Mouse (Mus musculus) layer of hippocampus, adult 9-10 months (tissue): ENCODE data around the gene Usp35.

Experiments used
- DNase-seq: peaks from one replicate; pipeline ENCODE4 v3.0.0; 2022; ENCODE audit warnings: low spot score

The Usp35 gene

GRCm38 (mm10) chr7:97331726-97332666 lies at the start of gene Usp35, which contains the start of gene Kctd21:
Gene Usp35, minus strand, starts transcription at chr7:97332020.
Gene Kctd21, plus strand, starts transcription at chr7:97332327.
- peak; percentile 71 for DNase-seq

GRCm38 (mm10) chr7:97380500-97381123 lies 48.8 kb upstream of the Usp35 start:
- DNase-seq = no peak

- DNase-seq = no peak
These were observed 47.5 kb upstream of the Usp35 start for GRCm38 (mm10) chr7:97379304-97379703.

GRCm38 (mm10) chr7:97375906-97376305 lies 44.1 kb upstream of the Usp35 start:
- no peak for DNase-seq

GRCm38 (mm10) chr7:97375101-97375500 lies 43.3 kb upstream of the Usp35 start:
- no peak for DNase-seq

GRCm38 (mm10) chr7:97365887-97366286 lies 34.1 kb upstream of the Usp35 start:
- no peak for DNase-seq

GRCm38 (mm10) chr7:97361467-97361866 lies 29.6 kb upstream of the Usp35 start:
- DNase-seq = no peak

GRCm38 (mm10) chr7:97360955-97361354 lies 29.1 kb upstream of the Usp35 start:
- no peak for DNase-seq

GRCm38 (mm10) chr7:97360166-97360565 lies 28.3 kb upstream of the Usp35 start:
- no peak for DNase-seq

- DNase-seq = no peak
These were observed 26.5 kb upstream of the Usp35 start for GRCm38 (mm10) chr7:97358347-97358746.

GRCm38 (mm10) chr7:97357840-97358239 lies 26.0 kb upstream of the Usp35 start:
- no peak for DNase-seq

- no peak for DNase-seq
These were observed 25.1 kb upstream of the Usp35 start for GRCm38 (mm10) chr7:97356875-97357276.

- DNase-seq = no peak
These were observed 24.4 kb upstream of the Usp35 start for GRCm38 (mm10) chr7:97356253-97356652.

- no peak for DNase-seq
These were observed 23.4 kb upstream of the Usp35 start for GRCm38 (mm10) chr7:97355068-97355841.

- DNase-seq = no peak
These were observed 21.5 kb upstream of the Usp35 start for GRCm38 (mm10) chr7:97353356-97353755.

- no peak for DNase-seq
These were observed 20.1 kb upstream of the Usp35 start for GRCm38 (mm10) chr7:97351792-97352513.

GRCm38 (mm10) chr7:97350891-97351290 lies 19.1 kb upstream of the Usp35 start:
- no peak for DNase-seq

GRCm38 (mm10) chr7:97349438-97349837 lies 17.6 kb upstream of the Usp35 start:
- DNase-seq = no peak

- DNase-seq = no peak
These were observed 17.0 kb upstream of the Usp35 start for GRCm38 (mm10) chr7:97348836-97349235.

- no peak for DNase-seq
These were observed 16.5 kb upstream of the Usp35 start for GRCm38 (mm10) chr7:97348318-97348717.

GRCm38 (mm10) chr7:97347464-97347863 lies 15.6 kb upstream of the Usp35 start:
- no peak for DNase-seq

GRCm38 (mm10) chr7:97346822-97347166 lies 15.0 kb upstream of the Usp35 start:
- DNase-seq = no peak
